Mouse (Mus musculus): Measurements from ENCODE around the gene Mif. TPM values are rescaled to one million over a fixed set of nuclear protein-coding genes. Genes with fewer than 3 reads are reported as not detected.

Mif gene
- total and polyA plus RNA-seq, 2 experiments from 2014 or later, result 1,140 to 1,428 TPM

- no peaks in the 10 kb centered on the region for H3K36me3 ChIP-seq (replicated peaks; ENCODE audit: control insufficient read depth, insufficient read depth, low read length)
- H3K27me3 ChIP-seq (ENCODE audit: control insufficient read depth, insufficient read depth, low read length), result no peaks in the 10 kb centered on the region
- no peak for ATAC-seq (ENCODE audit: insufficient read depth, low read depth)
- 29% methylated on average over 20 of the region's 20 CpGs for WGBS
- H3K9ac ChIP-seq (replicated peaks; ENCODE audit: low read depth, low read length), result no peak overlapping the region
- H3K4me1 ChIP-seq (ENCODE audit: control insufficient read depth, insufficient read depth), result no peaks in the 10 kb centered on the region
- DNase-seq (ENCODE audit: low spot score), result no peak
- H3K27ac ChIP-seq (ENCODE audit: low read depth), result no peak overlapping the region
- H3K9me3 ChIP-seq (replicated peaks; ENCODE audit: control insufficient read depth, low read length), result no peaks in the 10 kb centered on the region
- H3K4me3 ChIP-seq (ENCODE audit: low read depth, low read length), result no peak overlapping the region
- TF ChIP-seq CTCF (IDR thresholded peaks at IDR 0.05; ENCODE audit: low read depth), result no peak
- no peak overlapping the region for H3K4me2 ChIP-seq (ENCODE audit: low read depth, low read length)
These were observed 21.8 kb upstream of the Mif start for GRCm38 (mm10) chr10:75881578-75882432.

DNA sequence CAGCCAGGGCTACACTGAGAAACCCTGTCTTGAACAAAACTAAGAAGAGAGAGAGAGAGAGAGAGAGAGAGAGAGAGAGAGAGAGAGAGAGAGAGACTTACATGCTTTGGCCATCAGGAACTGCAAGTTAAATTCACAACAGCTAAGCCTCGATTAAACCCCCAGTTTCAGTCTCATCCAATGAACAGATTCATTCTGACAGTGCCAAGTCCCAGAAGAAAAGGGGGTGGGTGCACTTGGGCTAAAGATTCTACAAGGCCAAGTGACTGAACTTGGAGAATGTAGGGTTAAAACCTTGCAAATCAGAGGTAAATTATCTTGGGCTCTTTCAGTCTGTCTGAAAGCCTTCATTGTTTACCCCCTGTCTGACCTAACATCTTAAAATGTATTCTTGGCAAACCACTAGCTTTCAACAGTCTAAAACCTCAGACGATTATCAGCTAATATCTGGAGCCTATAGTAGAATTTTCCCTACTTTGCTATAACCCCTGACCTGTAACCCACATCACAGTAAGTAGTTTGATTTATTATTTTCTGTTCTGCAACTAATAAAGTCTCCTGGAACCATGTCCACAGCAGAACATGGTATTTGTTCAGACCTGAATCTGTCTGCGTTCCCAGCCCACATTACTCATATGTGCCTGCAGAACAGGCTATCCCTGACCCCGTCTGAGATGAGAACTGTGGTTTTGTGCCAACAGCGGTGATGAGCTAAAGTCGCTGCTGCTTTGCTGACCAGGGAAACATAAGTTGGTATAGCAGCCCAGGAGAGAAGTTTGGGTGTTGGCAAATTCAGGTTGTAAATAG, 20.9 kb upstream of the Mif start:
- TF ChIP-seq EP300 (IDR thresholded peaks at IDR 0.05; ENCODE audit: low read depth) (no peak), CTCF (IDR thresholded peaks at IDR 0.05; ENCODE audit: low read depth) (no peak)
- Histone ChIP-seq H3K27ac (ENCODE audit: low read depth) (no peak overlapping the region), H3K4me1 (ENCODE audit: control insufficient read depth, insufficient read depth) (no peaks in the 10 kb centered on the region), H3K4me3 (ENCODE audit: low read depth, low read length) (no peak overlapping the region), H3K36me3 (replicated peaks; ENCODE audit: control insufficient read depth, insufficient read depth, low read length) (no peaks in the 10 kb centered on the region), H3K4me2 (ENCODE audit: low read depth, low read length) (no peak overlapping the region), H3K9ac (replicated peaks; ENCODE audit: low read depth, low read length) (no peak overlapping the region), H3K9me3 (replicated peaks; ENCODE audit: control insufficient read depth, low read length) (no peaks in the 10 kb centered on the region), H3K27me3 (ENCODE audit: control insufficient read depth, insufficient read depth, low read length) (no peaks in the 10 kb centered on the region)
- 59% methylated on average over 6 of the region's 6 CpGs for WGBS
- DNase-seq (ENCODE audit: low spot score), result no peak
- no peak for ATAC-seq (ENCODE audit: insufficient read depth, low read depth)

- DNase-seq (ENCODE audit: low spot score), result no peak
- no peak for TF ChIP-seq EP300 (IDR thresholded peaks at IDR 0.05; ENCODE audit: low read depth)
- no peak for TF ChIP-seq CTCF (IDR thresholded peaks at IDR 0.05; ENCODE audit: low read depth)
- Histone ChIP-seq H3K27ac (ENCODE audit: low read depth) (no peak overlapping the region), H3K36me3 (replicated peaks; ENCODE audit: control insufficient read depth, insufficient read depth, low read length) (no peaks in the 10 kb centered on the region), H3K27me3 (ENCODE audit: control insufficient read depth, insufficient read depth, low read length) (no peaks in the 10 kb centered on the region), H3K9ac (replicated peaks; ENCODE audit: low read depth, low read length) (no peak overlapping the region), H3K4me2 (ENCODE audit: low read depth, low read length) (no peak overlapping the region), H3K4me3 (ENCODE audit: low read depth, low read length) (no peak overlapping the region), H3K9me3 (replicated peaks; ENCODE audit: control insufficient read depth, low read length) (no peaks in the 10 kb centered on the region), H3K4me1 (ENCODE audit: control insufficient read depth, insufficient read depth) (no peaks in the 10 kb centered on the region)
- 93% methylated on average over 10 of the region's 10 CpGs for WGBS
- no peak for ATAC-seq (ENCODE audit: insufficient read depth, low read depth)
These were observed 20.3 kb upstream of the Mif start for GRCm38 (mm10) chr10:75880351-75880750.

- H3K4me2 ChIP-seq (ENCODE audit: low read depth, low read length), result no peak overlapping the region
- TF ChIP-seq EP300 (IDR thresholded peaks at IDR 0.05; ENCODE audit: low read depth) (no peak), CTCF (IDR thresholded peaks at IDR 0.05; ENCODE audit: low read depth) (no peak)
- H3K27ac ChIP-seq (ENCODE audit: low read depth), result no peak overlapping the region
- 74% methylated on average over 3 of the region's 3 CpGs for WGBS
- ATAC-seq (ENCODE audit: insufficient read depth, low read depth), result no peak
- H3K4me1 ChIP-seq (ENCODE audit: control insufficient read depth, insufficient read depth), result no peaks in the 10 kb centered on the region
- no peaks in the 10 kb centered on the region for H3K27me3 ChIP-seq (ENCODE audit: control insufficient read depth, insufficient read depth, low read length)
- DNase-seq (ENCODE audit: low spot score), result no peak
- H3K4me3 ChIP-seq (ENCODE audit: low read depth, low read length), result no peak overlapping the region
- no peaks in the 10 kb centered on the region for H3K36me3 ChIP-seq (replicated peaks; ENCODE audit: control insufficient read depth, insufficient read depth, low read length)
- H3K9me3 ChIP-seq (replicated peaks; ENCODE audit: control insufficient read depth, low read length), result no peaks in the 10 kb centered on the region
- H3K9ac ChIP-seq (replicated peaks; ENCODE audit: low read depth, low read length), result no peak overlapping the region
These were observed 18.8 kb upstream of the Mif start for GRCm38 (mm10) chr10:75878836-75879235.

DNA sequence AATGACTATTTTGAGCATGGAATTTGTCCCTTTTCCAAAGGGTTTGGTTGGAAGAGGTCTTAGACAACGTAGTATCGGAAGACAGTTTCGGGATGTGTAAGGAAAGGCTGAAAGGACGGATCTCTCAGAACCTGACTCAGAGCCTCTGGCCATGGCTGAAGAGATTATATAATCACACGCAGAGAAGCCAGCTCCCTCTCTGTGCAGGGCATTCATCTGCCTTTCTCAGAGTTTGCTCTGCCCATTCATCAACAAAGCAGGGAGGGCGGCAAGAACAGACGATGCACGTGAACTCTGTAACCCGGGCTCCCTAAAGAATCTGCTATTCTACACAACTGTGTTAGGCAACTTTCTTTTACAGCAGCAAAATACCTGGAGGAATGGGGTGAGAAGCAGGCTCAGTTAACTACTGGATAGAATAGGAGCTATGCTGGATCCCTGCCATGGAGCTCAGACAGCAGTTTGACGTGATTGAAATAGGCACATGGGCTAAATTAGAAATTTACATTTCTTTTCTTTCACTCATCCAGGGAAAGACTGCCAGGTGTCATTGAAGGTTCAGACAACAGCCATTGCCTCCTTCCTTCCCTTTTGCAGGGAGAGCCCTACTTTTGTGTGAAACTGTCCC, 13.6 kb upstream of the Mif start:
- WGBS, result 39% methylated on average over 10 of the region's 10 CpGs
- no peak for TF ChIP-seq CTCF (IDR thresholded peaks at IDR 0.05; ENCODE audit: low read depth)
- TF ChIP-seq EP300 (IDR thresholded peaks at IDR 0.05; ENCODE audit: low read depth), result no peak
- Histone ChIP-seq H3K4me1 (ENCODE audit: control insufficient read depth, insufficient read depth) (peaks cover 13% of the 10 kb centered on the region; the same call in 1 of the 2 replicates), H3K9ac (replicated peaks; ENCODE audit: low read depth, low read length) (no peak overlapping the region), H3K27ac (ENCODE audit: low read depth) (no peak overlapping the region), H3K4me2 (ENCODE audit: low read depth, low read length) (peak overlapping the region; percentile 69), H3K27me3 (ENCODE audit: control insufficient read depth, insufficient read depth, low read length) (no peaks in the 10 kb centered on the region), H3K9me3 (replicated peaks; ENCODE audit: control insufficient read depth, low read length) (no peaks in the 10 kb centered on the region), H3K36me3 (replicated peaks; ENCODE audit: control insufficient read depth, insufficient read depth, low read length) (no peaks in the 10 kb centered on the region), H3K4me3 (ENCODE audit: low read depth, low read length) (no peak overlapping the region)
- DNase-seq (ENCODE audit: low spot score), result no peak
- ATAC-seq (ENCODE audit: insufficient read depth, low read depth), result no peak
